Comparison of ENCODE assay signal across 8 mouse cellular contexts in genomic region chr11:25644767-25645622, GRCm38 (mm10).
DNase-seq lines count a peak whose midpoint lies in the region; ATAC-seq and TF ChIP-seq lines count a peak whose summit lies in the region.

No protein-coding gene starts in this region.

- peaks cover 11% of the 10 kb centered on the region; the same call in 1 of the 2 replicates for H3K4me1 ChIP-seq in forebrain, postnatal 0 days (ENCODE audit: insufficient read depth)
- H3K4me1 ChIP-seq in neural tube, embryonic 15.5 days: peaks cover 21% of the 10 kb centered on the region

- H3K4me3 ChIP-seq in forebrain, postnatal 0 days (ENCODE audit: low read depth, low read length): peak overlapping the region; percentile 18
- peak overlapping the region; percentile 15 for H3K4me3 ChIP-seq in neural tube, embryonic 15.5 days (replicated peaks)

- H3K4me2 ChIP-seq in forebrain, postnatal 0 days (ENCODE audit: low read depth): peak overlapping the region; percentile 49
- peak overlapping the region; percentile 46 for H3K4me2 ChIP-seq in neural tube, embryonic 15.5 days

- peak; percentile 29; the same call in 1 of the 2 replicates for ATAC-seq in forebrain, postnatal 0 days
- peak; percentile 85 for ATAC-seq in neural tube, embryonic 15.5 days (ENCODE audit: low FRiP score)

- no peak for TF ChIP-seq CTCF in forebrain, postnatal 0 days (IDR thresholded peaks at IDR 0.05; ENCODE audit: low read depth)

- no peaks in the 10 kb centered on the region for H3K9me3 ChIP-seq in forebrain, postnatal 0 days (ENCODE audit: low read length)
- no peaks in the 10 kb centered on the region for H3K9me3 ChIP-seq in neural tube, embryonic 15.5 days (replicated peaks)

- peak overlapping the region; percentile 45 for H3K9ac ChIP-seq in forebrain, postnatal 0 days
- no peak overlapping the region for H3K9ac ChIP-seq in neural tube, embryonic 15.5 days (replicated peaks)

- H3K27ac ChIP-seq in forebrain, postnatal 0 days (ENCODE audit: low read depth, low read length): no peak overlapping the region; the same call in 1 of the 2 replicates
- peak overlapping the region; percentile 71 for H3K27ac ChIP-seq in neural tube, embryonic 15.5 days (replicated peaks)

- DNase-seq in layer of hippocampus, adult 11-12 months (ENCODE audit: low spot score): peak; percentile 44
- no peak for DNase-seq in layer of hippocampus, adult 9-11 months
- peak; percentile 72 for DNase-seq in forebrain, postnatal 0 days
- DNase-seq in layer of hippocampus, adult 8-10 months (ENCODE audit: low spot score in 2 of 2): peak; percentile 22 to 58
- no peak for DNase-seq in adipocyte (ENCODE audit: low spot score)
- DNase-seq in urinary bladder, postnatal 36 days (ENCODE audit: low spot score in 2 of 2): no peak
- no peak for DNase-seq in thymus, postnatal 36 days

- WGBS in forebrain, postnatal 0 days: 18% methylated on average over 22 of the region's 22 CpGs
- WGBS in neural tube, embryonic 15.5 days: 33% methylated on average over 22 of the region's 22 CpGs

- H3K27me3 ChIP-seq in forebrain, postnatal 0 days (ENCODE audit: insufficient read depth, low read length): no peaks in the 10 kb centered on the region
- H3K27me3 ChIP-seq in neural tube, embryonic 15.5 days (replicated peaks): no peaks in the 10 kb centered on the region

- no peaks in the 10 kb centered on the region for H3K36me3 ChIP-seq in forebrain, postnatal 0 days (ENCODE audit: insufficient read depth)
- H3K36me3 ChIP-seq in neural tube, embryonic 15.5 days: no peaks in the 10 kb centered on the region

Comparison
In these comparisons a context has a peak if more than half of its experiments do, and no peak if none do; other contexts are left out.
1. DNase-seq: peak in layer of hippocampus, adult 11-12 months (single experiment), forebrain, postnatal 0 days (single experiment) and layer of hippocampus, adult 8-10 months (2 of 2); none in layer of hippocampus, adult 9-11 months (single experiment), adipocyte (single experiment), urinary bladder, postnatal 36 days (0 of 2) and thymus, postnatal 36 days (0 of 2).